Mouse (Mus musculus): Measurements from ENCODE around the gene Mier2.

GRCm38 (mm10) chr10:79597936-79598230 lies 42.9 kb upstream of the Mier2 start:
- no peak for TF ChIP-seq CTCF (IDR thresholded peaks at IDR 0.05)
- TF ChIP-seq EP300 (IDR thresholded peaks at IDR 0.05): no peak
